Mouse (Mus musculus): ENCODE measurements around the gene Olfr231. TPM values are rescaled to one million over a fixed set of nuclear protein-coding genes. Genes with fewer than 3 reads are reported as not detected.

Olfr231 gene
- polyA plus RNA-seq, 1 experiment from 2014 or later = not detected

Other genes starting within 250 kb of the Olfr231 start
- 2.8 and 3.8 TPM in 2 replicates for gene Ifi211, start 208.1 kb downstream of the Olfr231 start, polyA plus RNA-seq (2014; fragmentation: Nextera tagmentation; extraction: Ambion mirVana)
- 3.1 and 3.9 TPM in 2 replicates for gene Mndal, start 178.7 kb downstream of the Olfr231 start, polyA plus RNA-seq (2014; fragmentation: Nextera tagmentation; extraction: Ambion mirVana)
- gene Ifi203, start 178.5 kb downstream of the Olfr231 start, polyA plus RNA-seq (2014; fragmentation: Nextera tagmentation; extraction: Ambion mirVana) = 0.99 and 1.1 TPM in 2 replicates
- not detected in 2 replicates for gene Ifi202b, start 138.4 kb downstream of the Olfr231 start, polyA plus RNA-seq (2014; fragmentation: Nextera tagmentation; extraction: Ambion mirVana)
- gene Ifi205, start 89.4 kb downstream of the Olfr231 start, polyA plus RNA-seq (2014; fragmentation: Nextera tagmentation; extraction: Ambion mirVana) = 2.1 TPM in 2 replicates
- gene Olfr433, start 80.5 kb downstream of the Olfr231 start, polyA plus RNA-seq (2014; fragmentation: Nextera tagmentation; extraction: Ambion mirVana) = not detected in 2 replicates
- not detected in 2 replicates for gene Olfr432, start 72.0 kb downstream of the Olfr231 start, polyA plus RNA-seq (2014; fragmentation: Nextera tagmentation; extraction: Ambion mirVana)
- gene Olfr430, start 54.6 kb downstream of the Olfr231 start, polyA plus RNA-seq (2014; fragmentation: Nextera tagmentation; extraction: Ambion mirVana) = not detected in 2 replicates
- gene Olfr429, start 36.8 kb downstream of the Olfr231 start, polyA plus RNA-seq (2014; fragmentation: Nextera tagmentation; extraction: Ambion mirVana) = not detected in 2 replicates
- gene Olfr427, start 24.3 kb downstream of the Olfr231 start, polyA plus RNA-seq (2014; fragmentation: Nextera tagmentation; extraction: Ambion mirVana) = not detected in 2 replicates
- gene Olfr424, start 10.4 kb upstream of the Olfr231 start, polyA plus RNA-seq (2014; fragmentation: Nextera tagmentation; extraction: Ambion mirVana) = not detected in 2 replicates
- not detected in 2 replicates for gene Olfr420, start 34.5 kb upstream of the Olfr231 start, polyA plus RNA-seq (2014; fragmentation: Nextera tagmentation; extraction: Ambion mirVana)
- gene Spta1, start 51.6 kb upstream of the Olfr231 start, polyA plus RNA-seq (2014; fragmentation: Nextera tagmentation; extraction: Ambion mirVana) = 2.2 and 2.5 TPM in 2 replicates
- not detected in 2 replicates for gene Olfr419, start 130.9 kb upstream of the Olfr231 start, polyA plus RNA-seq (2014; fragmentation: Nextera tagmentation; extraction: Ambion mirVana)
- gene Mptx1, start 209.4 kb upstream of the Olfr231 start, polyA plus RNA-seq (2014; fragmentation: Nextera tagmentation; extraction: Ambion mirVana) = not detected in 2 replicates
- not detected in 2 replicates for gene Olfr417, start 244.0 kb upstream of the Olfr231 start, polyA plus RNA-seq (2014; fragmentation: Nextera tagmentation; extraction: Ambion mirVana)

Measured in heart, embryonic 14.5 days (tissue).